Mouse (Mus musculus) heart, adult 18-20 months (tissue): Measurements from ENCODE around the gene Uap1l1. TPM values are rescaled to one million over a fixed set of nuclear protein-coding genes. Genes with fewer than 3 reads are reported as not detected.

Experiments
- DNase-seq, 2 experiments: peaks; one replicate each; pipeline ENCODE4 v3.0.0; 2021 to 2022; ENCODE audit warnings: mixed read lengths in 1 of 2
- total RNA-seq, 2 experiments: library from RNA; stranded (reverse); gene quantifications; 2 replicates each; pipeline ENCODE4 v1.2.3; 2021

The Uap1l1 gene
- total RNA-seq, 2 experiments from 2014 or later: 10.3 to 11.8 TPM

GRCm38 (mm10) chr2:25371764-25372643 lies 6.5 kb upstream of the Uap1l1 start, which contains the start of gene Sapcd2:
Gene Sapcd2 (plus strand): TSS chr2:25372321.
- peak; percentile 87 to 91 for DNase-seq

DNA sequence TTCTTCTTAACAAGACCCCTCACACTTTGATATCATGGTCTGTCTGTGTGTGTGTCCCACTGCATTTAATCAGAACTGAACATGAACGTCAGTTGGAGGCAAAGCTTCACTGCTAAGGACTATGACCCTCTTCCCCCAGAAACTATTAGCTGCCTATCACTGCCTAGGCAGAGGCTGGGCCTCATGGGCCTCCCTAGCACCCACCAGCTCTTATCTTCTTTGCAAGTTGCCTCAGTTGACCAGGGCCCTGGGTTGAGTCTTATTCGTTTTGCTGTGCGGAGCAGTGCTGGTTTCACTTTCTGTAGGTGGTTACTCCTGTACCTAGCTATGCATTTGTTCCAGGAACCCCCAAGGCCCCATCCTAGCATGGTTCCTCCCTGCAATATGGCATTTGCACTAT lies 4.5 kb upstream of the Uap1l1 start:
- DNase-seq: no peak

DNA sequence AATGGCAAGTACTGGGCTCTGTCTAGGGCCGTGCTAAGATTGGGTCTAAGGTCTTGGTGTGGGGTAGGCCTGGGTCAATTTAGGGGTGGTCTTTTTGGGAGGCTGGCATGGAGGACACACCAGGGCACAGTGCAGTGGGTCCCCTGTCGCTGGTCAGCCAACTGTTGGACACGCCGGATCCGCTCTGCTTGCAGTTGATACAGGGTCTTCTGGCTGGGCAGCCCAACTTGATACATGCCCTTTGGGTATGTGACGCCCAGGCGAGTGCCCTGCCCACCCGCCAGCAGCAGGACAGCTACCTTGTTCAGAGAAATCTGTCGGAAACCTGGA lies 756 bp downstream of the Uap1l1 start:
- peak in 1 of 2 experiments; percentile 33 for DNase-seq

DNA sequence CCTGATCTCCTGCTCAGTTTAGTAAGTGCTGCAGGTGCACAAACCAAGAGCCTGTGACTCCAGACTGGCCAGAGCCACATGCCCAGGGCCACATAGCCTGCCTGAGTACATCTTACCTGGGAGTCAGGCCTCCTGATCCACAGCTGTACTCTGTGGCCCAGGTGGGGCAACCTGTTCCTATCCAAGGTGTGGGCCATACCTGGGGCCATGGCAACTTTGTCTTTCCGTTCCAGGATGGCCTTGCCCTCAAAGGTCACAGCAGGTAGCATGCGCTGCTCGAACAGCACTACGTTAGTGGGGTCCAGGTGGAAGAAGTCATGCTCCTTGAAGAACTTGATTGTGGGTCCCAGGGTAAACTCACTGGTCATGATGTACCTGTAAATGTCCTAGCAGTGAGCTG lies 1.2 kb downstream of the Uap1l1 start:
- DNase-seq: no peak

DNA sequence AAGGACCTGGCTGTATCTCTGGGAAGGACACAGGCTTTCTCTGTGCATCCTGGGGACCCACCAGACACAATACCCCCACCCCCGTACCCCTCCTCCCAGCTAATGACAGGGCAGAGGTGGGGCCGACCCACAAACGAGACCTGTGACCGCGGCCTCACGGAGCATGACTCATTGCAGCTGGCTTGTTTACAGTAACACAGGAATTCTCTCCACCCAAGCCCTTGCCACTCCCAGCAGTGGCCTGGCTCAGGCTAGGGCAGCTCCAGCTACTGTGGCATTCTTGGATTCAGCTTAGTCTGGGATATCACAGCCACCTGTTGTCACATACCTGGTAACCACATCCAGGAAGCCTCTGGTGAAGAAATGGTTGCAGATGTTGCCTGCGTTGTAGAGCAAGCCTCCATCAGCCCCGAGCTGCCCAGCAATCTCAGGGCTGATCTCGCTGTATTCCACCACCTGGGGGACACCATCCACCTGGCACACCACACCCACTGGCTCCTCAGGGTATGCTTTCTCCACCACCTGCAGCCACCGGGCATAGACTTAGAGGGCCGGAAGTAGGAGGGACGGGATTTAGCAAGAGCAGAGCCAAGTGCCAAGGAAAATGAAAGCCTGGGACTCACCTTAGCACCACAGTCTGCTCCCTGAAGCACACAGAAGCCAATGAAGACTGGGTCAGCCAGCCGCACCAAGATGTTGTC lies 1.9 kb downstream of the Uap1l1 start:
- DNase-seq: no peak

DNA sequence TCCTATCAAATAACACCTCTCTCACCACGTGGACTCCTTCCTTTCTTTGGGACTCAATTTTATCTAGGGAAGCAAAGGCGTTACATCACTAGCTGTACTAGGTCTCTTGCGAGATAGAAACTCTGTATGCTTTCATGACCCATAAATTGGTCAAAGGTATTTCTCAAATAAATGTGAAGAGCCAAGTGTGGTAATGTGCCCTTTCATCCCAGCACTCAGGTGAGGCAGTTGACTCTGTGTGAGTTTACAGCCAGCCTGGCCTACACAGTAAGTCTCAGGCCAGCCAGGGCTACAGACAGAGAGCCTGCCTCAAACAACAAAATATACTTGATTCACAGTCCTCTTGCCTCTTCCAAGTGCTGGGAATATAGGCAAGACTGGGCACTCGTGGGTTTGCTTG lies 5.6 kb downstream of the Uap1l1 start:
- DNase-seq: no peak

GRCm38 (mm10) chr2:25356208-25357079 lies 9.0 kb downstream of the Uap1l1 start, which contains the start of gene Dpp7:
Gene Dpp7 (minus strand): TSS chr2:25356359.
- peak; percentile 87 to 90 for DNase-seq

- DNase-seq: no peak
Measured at GRCm38 (mm10) chr2:25355419-25356066, 9.9 kb downstream of the Uap1l1 start.

GRCm38 (mm10) chr2:25354211-25354610 lies 11.3 kb downstream of the Uap1l1 start:
- DNase-seq: no peak

DNA sequence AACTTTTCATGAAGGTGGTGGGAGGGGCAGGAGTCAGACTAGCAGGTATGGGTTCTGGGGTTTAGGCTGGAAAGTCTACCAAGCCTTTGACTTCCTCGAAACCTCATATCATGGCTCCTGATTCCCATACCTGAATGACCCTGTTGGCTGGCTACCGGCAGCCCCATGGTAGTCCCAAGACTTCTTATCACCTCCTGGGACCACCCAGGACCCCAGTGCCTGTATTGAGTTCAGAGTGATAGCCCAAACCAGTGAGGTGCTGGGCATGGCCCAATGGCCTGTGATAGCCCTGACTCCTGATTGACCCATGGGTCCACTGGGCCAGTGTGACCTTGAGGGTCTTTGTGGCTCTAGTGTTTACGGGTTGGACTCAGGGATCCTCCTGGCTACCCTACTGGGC lies 14.8 kb downstream of the Uap1l1 start:
- DNase-seq: no peak

DNA sequence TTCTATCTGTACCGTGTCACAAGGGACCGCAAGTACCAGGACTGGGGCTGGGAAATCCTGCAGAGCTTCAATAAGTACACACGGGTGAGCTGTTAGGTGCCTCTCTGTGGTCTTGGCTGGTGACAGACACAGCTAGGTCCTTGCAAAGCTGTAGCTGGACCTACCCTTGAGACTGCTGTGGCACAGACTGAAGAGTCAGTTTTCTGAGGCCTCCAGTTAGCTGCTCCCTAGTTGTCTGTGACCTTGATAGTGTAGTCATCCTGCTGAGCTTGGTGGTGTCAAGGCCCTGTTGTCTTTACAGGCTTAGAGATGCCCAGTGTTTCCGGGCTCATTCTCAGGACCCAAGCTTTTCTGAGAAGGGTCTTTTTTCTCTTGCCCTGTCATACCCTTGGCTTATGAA lies 16.0 kb downstream of the Uap1l1 start:
- DNase-seq: no peak

DNA sequence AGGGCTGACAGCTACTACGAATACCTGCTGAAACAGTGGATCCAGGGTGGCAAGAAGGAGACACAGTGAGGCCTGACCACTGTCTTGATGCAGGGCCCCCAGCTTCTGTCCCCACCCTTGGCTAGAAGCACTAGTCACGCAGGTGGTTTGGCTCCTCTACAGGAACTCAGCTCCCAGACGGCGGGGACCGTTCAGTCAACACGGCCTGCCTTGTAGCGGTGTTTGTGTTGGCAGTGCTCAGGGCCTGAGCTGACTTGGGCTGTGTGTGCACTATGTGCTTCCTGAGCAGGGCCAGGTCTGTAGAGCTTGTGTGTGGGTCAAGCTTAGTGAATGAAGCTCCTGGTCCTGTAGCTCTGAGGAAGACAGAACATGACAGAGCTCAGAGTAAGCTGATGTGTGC lies 17.3 kb downstream of the Uap1l1 start:
- peak in 1 of 2 experiments; percentile 25 for DNase-seq

DNA sequence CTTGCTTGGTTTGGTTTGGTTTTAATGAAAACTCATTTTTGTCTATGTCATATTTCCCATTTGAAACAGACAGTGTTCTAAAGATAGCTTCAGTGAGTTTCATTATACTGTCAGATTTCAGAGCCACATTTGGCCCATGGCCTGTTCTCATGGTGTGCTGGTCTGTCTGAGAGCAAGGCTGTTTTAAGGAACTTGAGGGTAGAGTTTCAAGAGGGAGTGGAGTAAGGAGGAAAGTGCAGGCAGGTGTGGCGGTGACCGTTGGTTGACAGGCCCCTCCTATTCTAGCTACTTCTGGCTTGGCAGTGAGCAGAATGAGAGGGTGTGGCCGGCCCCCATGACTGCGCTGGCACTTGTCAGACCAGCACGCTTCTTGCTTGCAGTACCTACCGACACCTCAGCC lies 27.2 kb downstream of the Uap1l1 start:
- no peak for DNase-seq

DNA sequence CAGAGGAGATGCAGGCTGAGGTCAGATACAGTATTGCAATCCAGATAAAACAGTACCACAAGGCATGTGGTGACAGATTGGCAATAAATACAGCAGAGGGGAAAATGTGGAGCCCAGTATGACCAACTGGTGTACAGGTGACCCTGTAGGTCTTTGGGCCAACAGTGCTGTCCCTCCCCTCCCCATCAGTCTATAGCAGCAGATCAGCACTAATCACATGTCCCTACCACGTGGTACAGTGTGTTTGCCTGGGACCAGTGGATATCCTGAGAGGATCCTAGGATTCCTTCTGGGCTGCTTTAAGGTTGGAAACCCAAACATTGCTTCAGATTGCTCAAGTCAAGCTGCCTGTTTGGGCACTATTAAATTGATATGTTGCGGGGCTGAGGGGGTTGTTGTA lies 31.9 kb downstream of the Uap1l1 start:
- DNase-seq: no peak

- peak; percentile 99 to 100 for DNase-seq
Measured at GRCm38 (mm10) chr2:25332286-25333160, 33.0 kb downstream of the Uap1l1 start, which contains the start of gene Man1b1. Gene Man1b1 (plus strand): TSS chr2:25332338.

DNA sequence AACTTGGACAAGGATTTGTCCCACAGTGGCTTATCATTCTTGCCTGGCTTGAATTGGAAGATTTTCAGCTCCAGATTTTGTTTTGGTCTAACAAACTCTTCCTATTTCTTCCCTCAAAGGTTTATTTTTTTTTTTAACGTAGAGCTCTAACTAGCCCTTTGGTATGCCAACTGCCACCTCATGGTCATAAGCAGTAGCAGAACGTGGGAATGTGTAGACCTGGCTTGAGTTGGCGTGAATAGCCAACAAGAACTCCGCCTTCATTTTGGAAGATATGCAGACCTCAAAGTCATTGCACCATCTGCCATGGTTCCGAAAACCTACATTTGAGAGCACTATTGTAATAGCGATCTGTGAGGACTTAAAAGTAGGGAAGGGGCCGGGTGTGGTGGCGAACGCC lies 34.0 kb downstream of the Uap1l1 start:
- no peak for DNase-seq

- DNase-seq: peak in 1 of 2 experiments; percentile 45
Measured at GRCm38 (mm10) chr2:25328440-25328839, 37.0 kb downstream of the Uap1l1 start.

DNA sequence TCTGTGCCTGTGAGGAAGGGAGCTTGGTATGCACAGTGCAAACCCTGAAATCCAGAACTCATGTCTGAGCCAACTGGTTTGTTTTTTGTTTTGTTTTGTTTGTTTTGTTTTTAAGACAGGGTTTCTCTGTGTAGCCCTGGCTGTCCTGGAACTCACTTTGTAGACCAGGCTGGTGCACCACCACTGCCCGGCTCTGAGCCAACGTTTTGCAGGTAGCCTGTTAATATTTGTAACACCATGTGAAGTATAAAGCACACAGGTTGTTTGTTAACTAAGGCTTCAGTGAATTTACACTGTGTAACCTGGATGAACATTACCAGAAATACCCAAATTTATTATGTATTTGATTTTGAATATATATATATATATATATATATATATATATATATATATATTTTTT lies 39.4 kb downstream of the Uap1l1 start:
- no peak for DNase-seq

DNA sequence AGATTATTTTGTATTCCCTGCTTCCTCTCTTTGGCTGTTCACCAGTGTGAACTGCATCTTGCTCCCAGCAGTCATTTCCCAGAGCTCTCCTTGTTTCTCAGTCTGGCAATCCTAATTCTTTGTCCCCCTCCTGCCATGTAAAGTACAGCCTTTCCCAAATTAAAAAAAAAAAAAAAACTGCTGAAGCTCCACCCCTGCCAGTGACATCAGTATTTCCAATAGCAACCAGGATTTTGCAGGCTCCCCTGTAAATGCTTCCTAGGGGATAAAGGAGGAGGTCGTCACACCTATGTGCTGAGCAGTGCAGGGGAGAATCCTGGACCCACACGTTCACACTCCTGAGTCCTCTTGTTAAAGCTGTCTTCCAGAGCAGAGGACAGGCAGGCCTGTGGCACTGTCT lies 45.4 kb downstream of the Uap1l1 start:
- no peak for DNase-seq

- DNase-seq: peak; percentile 33 to 60
Measured at GRCm38 (mm10) chr2:25318971-25319773, 46.3 kb downstream of the Uap1l1 start, which contains the start of gene Grin1. Gene Grin1 (minus strand): TSS chr2:25319187.
